Comparison of ENCODE assay signal across 17 mouse cellular contexts in genomic region chr9:114679944-114680343, GRCm38 (mm10). TPM values are rescaled to one million over a fixed set of nuclear protein-coding genes. Genes with fewer than 3 reads are reported as not detected.
DNase-seq lines count a peak whose midpoint lies in the region.
"Had no signal": no experiment of that assay in that cellular context is flagged by ENCODE, and none has a peak within 500 bp of the region (broad histone marks: within the 10 kb centered on the region; RNA-seq: fewer than 3 reads in every experiment).

No protein-coding gene starts in this region.

- DNase-seq in left cerebral cortex, postnatal 4 days, result peak; percentile 33
- DNase-seq in left cerebral cortex, postnatal 10 days (ENCODE audit: extremely low spot score in 1 of 2, low spot score in 2 of 2), result no peak
- DNase-seq in cerebellum, adult 8-10 months, result peak; percentile 76
- DNase-seq in cerebellum, postnatal 25 days, result peak; percentile 77 to 81
- DNase-seq in spleen, postnatal 36 days (ENCODE audit: low spot score in 2 of 2), result no peak
- no peak for DNase-seq in frontal cortex, postnatal 36 days (ENCODE audit: low spot score in 2 of 2)
- DNase-seq in retina, embryonic 14.5 days (ENCODE audit: low spot score), result no peak
- DNase-seq: adrenal gland, adult 8-10 months; forebrain, postnatal 0 days; gastrocnemius, postnatal 10 days; kidney, adult 2 months; kidney, postnatal 4 days; lung, embryonic 14.5 days; lung, postnatal 14 days; right cerebral cortex, postnatal 25 days; thymus, adult 18-20 months; thymus, postnatal 25 days had no signal

- intact Hi-C loops in left cerebral cortex, postnatal 4 days (cut with DNase I), result no loop called here
- intact Hi-C loops in left cerebral cortex, postnatal 10 days (cut with DNase I), result no loop called here

RNA-seq across cellular contexts. Expression of gene Dync1li1, which starts 8.6 kb away (rescaled TPM):
- total RNA-seq in left cerebral cortex, postnatal 4 days (2021), result 100 to 1,000 TPM; 121 to 128 TPM
- 100 to 1,000 TPM; 110 to 118 TPM for total RNA-seq in left cerebral cortex, postnatal 10 days (2021)

RNA-seq across cellular contexts. Expression of gene Cnot10, which starts 40.0 kb away (rescaled TPM):
- total RNA-seq in left cerebral cortex, postnatal 4 days (2021), result 10 to 100 TPM; 48.4 to 53.1 TPM
- 10 to 100 TPM; 50.8 to 52.2 TPM for total RNA-seq in left cerebral cortex, postnatal 10 days (2021)

RNA-seq across cellular contexts. Expression of gene Cmtm6, which starts 51.0 kb away (rescaled TPM):
- total RNA-seq in left cerebral cortex, postnatal 4 days (2021), result 10 to 100 TPM; 19.6 to 20.6 TPM
- total RNA-seq in left cerebral cortex, postnatal 10 days (2021), result 10 to 100 TPM; 24.5 to 25.5 TPM

Comparison
In these comparisons a context has a peak if more than half of its experiments do, and no peak if none do; other contexts are left out.
1. DNase-seq: peak in left cerebral cortex, postnatal 4 days (single experiment), cerebellum, adult 8-10 months (single experiment) and cerebellum, postnatal 25 days (2 of 2); none in left cerebral cortex, postnatal 10 days (0 of 2), spleen, postnatal 36 days (0 of 2), frontal cortex, postnatal 36 days (0 of 2) and retina, embryonic 14.5 days (single experiment).